Mouse (Mus musculus): ENCODE data around the gene Csf1.

Gene Csf1

DNA sequence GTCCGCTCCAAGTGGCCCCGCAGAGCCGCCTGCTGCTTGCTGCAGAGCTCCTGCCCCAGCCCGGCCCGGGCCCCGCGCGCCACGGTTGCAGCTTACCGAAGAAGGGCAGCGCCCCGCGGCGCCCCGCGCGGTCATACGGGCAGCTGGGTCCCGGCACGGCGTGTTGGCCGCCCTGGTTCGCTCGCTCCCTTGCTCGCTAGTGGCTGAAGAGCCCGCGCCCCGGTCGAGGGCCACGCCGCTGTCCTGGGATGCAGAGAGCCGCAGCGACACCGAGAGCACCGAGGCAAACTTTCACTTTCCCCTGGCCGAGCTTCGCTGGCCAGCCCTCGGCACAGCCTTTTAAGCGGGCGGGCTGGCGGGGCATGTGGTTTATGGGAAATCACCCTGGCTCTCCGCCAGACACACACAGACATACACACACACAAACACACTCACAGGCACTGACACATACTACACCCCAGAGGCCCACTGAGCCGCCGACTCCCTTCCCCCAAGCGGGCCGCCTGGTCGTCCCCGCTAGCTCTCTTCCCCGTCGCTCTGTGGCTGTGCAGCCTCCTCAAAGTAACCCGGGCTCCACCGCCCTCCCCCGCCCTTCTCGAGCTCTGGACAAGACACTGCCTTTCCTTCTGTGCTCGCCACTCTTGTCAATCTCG, at the start of gene Csf1:
Gene Csf1, minus strand, starts transcription at position 541 of the 653 bp plus-strand sequence.
- DNase-seq (ENCODE audit: low spot score) = peak; percentile 84

GRCm38 (mm10) chr3:107808013-107808750, 47.9 kb upstream of the Csf1 start:
- no peak for DNase-seq (ENCODE audit: low spot score)

DNA sequence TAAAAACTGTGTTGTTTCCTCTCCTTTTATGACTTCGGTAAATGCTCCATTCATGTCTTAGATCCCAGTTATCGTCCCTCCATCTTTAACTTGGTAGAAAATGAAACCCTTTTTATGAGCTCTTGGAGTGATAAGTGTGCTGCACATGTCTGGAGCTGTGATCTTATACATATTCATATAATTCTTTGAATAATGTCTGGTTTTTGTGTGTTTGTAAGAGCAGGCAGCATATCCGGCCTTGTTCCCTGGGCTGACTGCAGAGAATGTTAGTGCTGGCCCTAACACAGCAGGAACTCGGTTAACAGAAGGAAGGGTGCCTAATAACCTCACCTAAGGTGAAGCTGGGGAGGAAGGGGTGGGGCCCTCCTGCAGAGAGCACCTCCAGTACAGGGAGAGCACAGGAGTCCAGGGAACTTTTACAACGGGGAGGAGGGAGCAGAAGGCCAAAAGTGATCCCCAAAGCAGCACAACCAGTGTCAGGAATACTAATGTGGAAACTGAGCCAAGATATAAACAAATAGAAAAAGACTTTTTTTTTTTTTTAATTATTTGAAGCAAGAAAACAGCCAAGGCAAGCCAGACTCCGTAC, 47.2 kb upstream of the Csf1 start:
- DNase-seq (ENCODE audit: low spot score) = no peak

- no peak for DNase-seq (ENCODE audit: low spot score)
These were observed 46.6 kb upstream of the Csf1 start for GRCm38 (mm10) chr3:107806916-107807315.

GRCm38 (mm10) chr3:107804799-107805198, 44.5 kb upstream of the Csf1 start:
- no peak for DNase-seq (ENCODE audit: low spot score)

DNA sequence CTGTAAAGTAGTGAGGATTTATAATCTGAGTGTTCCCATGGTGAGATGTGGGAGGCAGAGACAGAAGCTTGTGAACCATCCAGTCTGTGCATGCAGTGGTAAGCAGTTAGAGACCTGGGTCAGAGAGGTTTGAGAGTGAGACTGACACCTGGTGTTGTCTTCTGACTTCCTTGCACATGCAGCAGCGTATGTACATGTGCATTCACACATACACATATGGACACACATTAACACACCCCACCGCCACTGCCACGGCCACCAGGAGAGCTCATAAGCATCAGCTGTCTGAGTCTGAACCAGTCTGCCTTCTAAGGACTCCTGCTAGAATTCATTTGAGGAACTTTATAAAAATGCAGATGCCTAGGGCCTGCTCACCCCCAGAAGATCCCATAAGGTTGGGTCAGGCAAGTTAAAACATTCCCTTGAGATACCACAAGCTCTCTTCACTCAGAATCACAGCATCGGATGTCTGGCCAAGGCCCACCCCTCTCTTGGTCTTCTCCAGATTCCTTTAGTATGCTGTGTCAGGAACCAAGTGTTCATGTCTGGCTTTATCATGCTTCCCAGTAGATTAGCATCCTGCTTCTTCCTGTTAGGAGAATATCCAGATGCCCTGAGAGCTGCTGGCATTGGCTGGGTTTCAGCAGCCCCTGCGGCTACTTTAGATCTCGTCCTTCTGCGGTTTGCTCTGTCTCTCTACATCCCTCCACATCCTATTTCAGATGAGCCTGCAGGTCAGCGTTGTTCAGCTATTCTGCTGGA, 42.1 kb upstream of the Csf1 start:
- no peak for DNase-seq (ENCODE audit: low spot score)

DNA sequence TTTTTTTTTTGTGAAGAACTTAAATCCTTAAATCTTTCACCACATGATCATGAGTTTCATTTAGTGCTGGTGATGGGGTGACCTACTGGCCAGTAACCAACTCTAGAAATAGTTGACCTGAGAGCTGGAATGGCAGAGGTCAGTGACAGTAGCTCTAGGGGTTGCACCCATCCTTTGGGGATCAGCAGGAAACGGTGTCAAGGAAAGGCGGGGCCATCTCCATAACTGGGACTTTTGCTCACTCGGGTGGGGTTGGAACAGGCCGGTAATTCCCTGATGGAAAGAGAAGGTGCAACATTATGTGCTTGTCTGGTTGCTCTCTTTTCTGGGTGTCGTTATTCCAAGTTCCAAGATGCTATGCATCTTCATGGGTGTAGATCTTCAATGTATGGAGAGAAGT, 38.7 kb upstream of the Csf1 start:
- DNase-seq (ENCODE audit: low spot score) = no peak

- no peak for DNase-seq (ENCODE audit: low spot score)
These were observed 36.1 kb upstream of the Csf1 start for GRCm38 (mm10) chr3:107796191-107796983.

- DNase-seq (ENCODE audit: low spot score) = no peak
These were observed 34.6 kb upstream of the Csf1 start for GRCm38 (mm10) chr3:107794890-107795289.

- peak; percentile 57 for DNase-seq (ENCODE audit: low spot score)
These were observed 33.3 kb upstream of the Csf1 start for GRCm38 (mm10) chr3:107793300-107794201.

GRCm38 (mm10) chr3:107792736-107793135, 32.5 kb upstream of the Csf1 start:
- DNase-seq (ENCODE audit: low spot score) = no peak

DNA sequence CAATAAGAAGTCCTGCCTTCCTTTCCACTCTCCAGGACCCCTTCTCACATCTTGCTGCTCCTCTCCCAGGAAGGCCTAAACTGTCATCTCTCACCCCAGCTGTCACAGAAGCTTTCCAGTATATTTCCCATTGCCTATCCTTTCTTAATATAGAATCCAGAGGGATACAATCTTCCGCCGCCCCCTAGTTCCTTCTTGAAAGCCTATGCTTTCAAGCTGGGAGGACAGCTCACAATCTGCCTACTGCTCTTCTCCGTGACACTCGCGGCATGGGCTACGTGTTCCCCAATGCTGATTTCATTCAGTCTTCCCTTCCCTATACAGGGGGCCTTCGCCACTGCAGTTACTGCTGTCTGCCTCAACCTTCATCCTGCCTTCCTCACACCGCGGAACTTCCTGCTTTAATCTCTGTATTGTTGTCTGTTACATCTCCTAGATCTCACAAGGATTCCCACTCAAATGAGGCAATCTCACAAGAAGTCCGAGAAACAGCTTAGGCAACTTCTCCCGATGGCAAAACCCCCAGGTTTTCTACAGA, 30.6 kb upstream of the Csf1 start:
- DNase-seq (ENCODE audit: low spot score) = no peak

GRCm38 (mm10) chr3:107790227-107790626, 30.0 kb upstream of the Csf1 start:
- no peak for DNase-seq (ENCODE audit: low spot score)

DNA sequence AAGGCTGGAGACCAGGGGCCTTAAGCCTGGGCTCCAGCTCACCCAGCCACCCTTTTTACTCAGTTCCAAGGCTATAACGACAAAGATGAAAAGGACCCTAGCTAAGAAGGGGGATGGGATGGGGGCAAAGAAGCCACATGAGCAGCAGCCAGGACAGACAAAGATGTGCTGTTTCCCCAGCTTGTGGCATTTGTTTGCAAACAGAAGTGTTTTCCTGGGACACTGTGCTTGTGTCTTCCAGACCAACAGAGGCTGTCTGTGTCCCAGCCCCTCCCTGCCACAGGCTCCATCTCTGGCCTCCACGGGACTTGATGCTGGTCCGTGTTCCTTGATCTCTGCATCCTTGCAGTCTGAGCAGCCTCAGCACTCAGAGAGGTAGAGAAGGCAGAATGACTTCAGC, 28.6 kb upstream of the Csf1 start:
- no peak for DNase-seq (ENCODE audit: low spot score)

DNA sequence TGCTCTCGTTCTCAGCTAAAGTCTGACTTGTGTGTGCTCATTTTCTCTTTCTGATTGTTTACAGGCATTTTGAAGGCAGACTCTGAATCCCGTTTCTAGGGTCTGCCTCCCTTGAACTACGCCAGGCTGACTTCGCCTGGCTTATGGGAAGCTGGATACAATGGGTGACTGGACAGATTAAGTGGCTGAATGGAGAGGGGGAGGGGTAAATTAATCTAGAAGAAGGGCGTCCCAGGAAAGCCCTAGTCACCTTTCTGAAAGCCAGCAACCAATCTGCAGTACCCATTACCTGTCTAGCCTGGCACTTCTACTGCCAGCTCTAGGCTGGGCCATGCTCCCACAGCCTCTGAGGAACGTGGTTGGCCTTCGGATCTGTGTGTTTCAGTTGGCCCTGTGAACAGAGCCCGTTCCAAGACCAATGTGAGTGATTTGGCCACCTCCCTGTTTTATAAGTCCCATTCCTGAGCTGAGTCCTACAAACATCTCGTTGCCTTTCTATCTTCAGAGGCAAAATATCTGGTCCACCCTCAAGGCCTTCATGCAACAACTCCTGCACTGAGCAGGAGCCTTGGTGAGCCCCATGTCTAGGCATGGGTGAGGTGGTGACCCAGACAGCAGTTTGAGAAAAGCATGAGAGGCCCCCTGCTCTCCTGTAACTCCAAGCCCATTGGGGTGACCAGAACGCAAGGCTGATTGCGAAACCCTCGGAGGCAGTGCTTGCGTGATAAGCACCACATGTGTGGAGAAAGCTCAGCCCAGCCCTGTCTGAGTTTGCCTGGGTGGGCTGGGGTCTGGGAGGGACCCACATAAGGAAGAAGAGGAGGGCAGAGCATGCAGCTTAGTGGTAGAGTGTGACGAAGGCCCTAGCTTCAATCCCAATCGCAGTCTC, 27.6 kb upstream of the Csf1 start:
- DNase-seq (ENCODE audit: low spot score) = no peak

GRCm38 (mm10) chr3:107786980-107787612, 26.8 kb upstream of the Csf1 start:
- no peak for DNase-seq (ENCODE audit: low spot score)

GRCm38 (mm10) chr3:107786344-107786743, 26.1 kb upstream of the Csf1 start:
- no peak for DNase-seq (ENCODE audit: low spot score)

- DNase-seq (ENCODE audit: low spot score) = no peak
These were observed 25.3 kb upstream of the Csf1 start for GRCm38 (mm10) chr3:107785546-107785945.

DNA sequence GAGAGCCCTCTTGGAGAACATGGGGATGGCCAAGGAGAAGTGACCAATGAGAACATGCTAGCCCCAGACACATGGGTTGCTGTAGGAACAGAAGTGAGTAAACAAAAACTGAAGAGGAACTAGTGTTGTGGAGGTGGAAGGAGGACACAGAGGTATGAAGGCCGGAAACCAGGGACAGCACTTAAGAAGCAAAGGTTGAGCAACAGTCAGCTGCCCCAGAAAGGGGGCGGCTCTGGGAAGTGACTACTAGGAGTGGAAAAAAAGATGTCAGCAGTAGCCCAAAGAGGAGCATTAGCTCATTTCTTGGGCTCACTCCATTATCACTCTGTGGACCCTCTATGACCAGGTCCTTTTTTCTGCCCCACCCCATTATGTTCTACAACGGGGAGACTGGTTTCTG, 23.0 kb upstream of the Csf1 start:
- no peak for DNase-seq (ENCODE audit: low spot score)
